Mouse (Mus musculus) left cerebral cortex, postnatal 36 days (tissue): Measurements from ENCODE around the gene Arid3a. TPM values are rescaled to one million over a fixed set of nuclear protein-coding genes. Genes with fewer than 3 reads are reported as not detected.

Experiments
- DNase-seq, 2 experiments: peaks; one replicate each; pipeline ENCODE4 v3.0.0; 2021 to 2022; ENCODE audit warnings: low spot score in 2 of 2, mixed read lengths in 1 of 2
- intact Hi-C: fragments of 180-260 bp; cut with DNase I; formaldehyde crosslinking; loops from one replicate; pipeline ENCODE4 v1.15.1; 2025
- total RNA-seq, 2 experiments: library from RNA; stranded (reverse); gene quantifications; 2 replicates each; pipeline ENCODE4 v1.2.3; 2021

Gene Arid3a
- total RNA-seq, 2 experiments from 2014 or later, result 6.3 to 6.5 TPM

GRCm38 (mm10) chr10:79906712-79907111, 20.1 kb upstream of the Arid3a start:
- no peak for DNase-seq
- intact Hi-C loops, result no loop called here

- DNase-seq, result no peak
- intact Hi-C loops, result no loop called here
Observed at GRCm38 (mm10) chr10:79907415-79907814, 19.4 kb upstream of the Arid3a start.

GRCm38 (mm10) chr10:79908167-79909091, 18.4 kb upstream of the Arid3a start, which contains the start of gene Med16:
TSS of gene Med16 (minus strand) at chr10:79908923.
- intact Hi-C loops, result no loop called here
- peak; percentile 96 for DNase-seq

- DNase-seq, result peak; percentile 47 to 62
- intact Hi-C loops, result no loop called here
Observed at GRCm38 (mm10) chr10:79909092-79909922, 17.5 kb upstream of the Arid3a start.

- no peak for DNase-seq
- intact Hi-C loops, result no loop called here
Observed at GRCm38 (mm10) chr10:79910556-79910955, 16.3 kb upstream of the Arid3a start, which contains the start of gene Gm26602. TSS of gene Gm26602 (plus strand) at chr10:79910856.

- intact Hi-C loops, result no loop called here
- DNase-seq, result no peak
Observed at GRCm38 (mm10) chr10:79912412-79912811, 14.4 kb upstream of the Arid3a start.

- intact Hi-C loops, result no loop called here
- DNase-seq, result no peak
Observed at GRCm38 (mm10) chr10:79914131-79914947, 12.5 kb upstream of the Arid3a start.

- intact Hi-C loops, result no loop called here
- no peak for DNase-seq
Observed at GRCm38 (mm10) chr10:79914948-79915596, 11.8 kb upstream of the Arid3a start.

GRCm38 (mm10) chr10:79916081-79916480, 10.8 kb upstream of the Arid3a start:
- DNase-seq, result peak in 1 of 2 experiments; percentile 49
- intact Hi-C loops, result no loop called here

GRCm38 (mm10) chr10:79916808-79917531, 9.9 kb upstream of the Arid3a start, which contains the start of gene Kiss1r:
TSS of gene Kiss1r (plus strand) at chr10:79916971.
- DNase-seq, result peak; percentile 84 to 88

GRCm38 (mm10) chr10:79917532-79918100, 9.2 kb upstream of the Arid3a start:
- no peak for DNase-seq
- intact Hi-C loops, result no loop called here

More at GRCm38 (mm10) chr10:79916808-79917531, 9.9 kb upstream of the Arid3a start, which contains the start of gene Kiss1r:
- intact Hi-C loops, result no loop called here

GRCm38 (mm10) chr10:79918231-79919078, 8.4 kb upstream of the Arid3a start:
- DNase-seq, result no peak
- intact Hi-C loops, result no loop called here

GRCm38 (mm10) chr10:79919251-79919849, 7.5 kb upstream of the Arid3a start:
- DNase-seq, result no peak
- intact Hi-C loops, result no loop called here

- DNase-seq, result no peak
- intact Hi-C loops, result loop anchor here (5.0 kb wide), 1 partner anchor 38 kb away; no protein-coding TSS in a partner anchor
Observed at GRCm38 (mm10) chr10:79920056-79920890, 6.6 kb upstream of the Arid3a start.

- DNase-seq, result peak in 1 of 2 experiments; percentile 34
- intact Hi-C loops, result loop anchor here (5.0 kb wide), 1 partner anchor 39 kb away; no protein-coding TSS in a partner anchor
Observed at GRCm38 (mm10) chr10:79920958-79921535, 5.8 kb upstream of the Arid3a start, which contains the start of gene R3hdm4. TSS of gene R3hdm4 (minus strand) at chr10:79921208.
